Mouse (Mus musculus) left cerebral cortex, postnatal 10 days (tissue): ENCODE results near the gene Cdk16. TPM values are rescaled to one million over a fixed set of nuclear protein-coding genes. Genes with fewer than 3 reads are reported as not detected.
"Not testable (repeated sequence)": the region's sequence is repeated elsewhere in the genome, so short reads cannot be mapped to it uniquely, and the experiment has no call there.

Source experiments
- DNase-seq, 2 experiments: peaks; one replicate each; pipeline ENCODE4 v3.0.0; 2021 to 2022; ENCODE audit warnings: low spot score in 2 of 2, mixed read lengths in 1 of 2; ENCODE audit errors: extremely low spot score in 1 of 2
- intact Hi-C: fragments of 180-260 bp; cut with DNase I; formaldehyde crosslinking; loops from one replicate; pipeline ENCODE4 v1.15.1; 2025
- total RNA-seq, 2 experiments: library from RNA; stranded (reverse); gene quantifications; 2 replicates each; pipeline ENCODE4 v1.2.3; 2021

Cdk16 gene
- total RNA-seq: 100 to 1,000 TPM; 298 to 304 TPM

DNA sequence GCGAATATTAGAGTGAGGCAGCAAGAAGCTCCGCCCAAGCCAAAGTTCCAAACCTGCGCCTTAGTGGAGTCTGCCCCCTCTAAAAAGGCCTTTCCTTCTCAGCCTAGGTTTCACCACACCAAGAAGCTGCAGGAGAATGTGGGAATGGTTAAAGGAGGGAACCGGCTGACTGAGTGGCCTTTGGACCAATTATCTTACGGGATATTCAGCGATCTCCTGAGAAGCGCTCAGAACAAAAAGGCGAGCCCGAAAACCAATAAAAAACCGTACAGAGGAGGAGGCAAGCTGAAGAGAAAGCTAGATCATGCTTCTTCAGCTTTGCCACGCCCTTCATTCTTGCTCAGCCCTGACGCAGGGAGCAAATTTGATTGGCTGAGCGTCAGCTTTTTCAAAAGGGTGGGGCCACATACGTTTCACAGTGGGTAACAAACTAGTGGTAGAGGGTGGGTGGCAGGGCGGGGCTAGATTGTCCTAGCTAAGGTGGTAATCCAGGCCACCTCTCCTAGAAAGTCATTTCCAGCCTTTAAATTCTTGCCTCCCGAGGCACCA is at the start of gene Cdk16:
Gene Cdk16 (plus strand): TSS at position 436 of the 549 bp plus-strand sequence.
- DNase-seq: peak; percentile 86 to 90
- intact Hi-C loops: no loop called here

DNA sequence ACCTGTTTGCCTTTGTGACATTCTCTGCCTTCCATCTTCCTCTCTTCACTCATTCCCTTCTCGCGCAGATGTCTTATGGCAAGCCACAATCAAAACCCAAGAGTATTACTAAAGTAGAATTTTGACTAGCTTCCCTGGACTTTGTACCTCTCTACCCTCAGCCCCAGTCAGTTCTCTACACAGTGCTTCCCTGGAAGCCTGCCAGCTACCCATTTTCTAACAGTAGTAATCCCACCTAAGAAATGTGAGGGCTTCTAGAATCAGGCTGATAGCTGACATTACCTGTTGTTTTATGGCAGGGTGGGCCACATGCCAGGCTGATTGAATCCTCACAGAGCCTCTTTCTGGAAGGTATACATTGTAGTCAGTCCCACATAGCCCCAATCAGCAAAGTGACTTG is 49.6 kb upstream of the Cdk16 start:
- intact Hi-C loops: no loop called here
- no peak for DNase-seq

DNA sequence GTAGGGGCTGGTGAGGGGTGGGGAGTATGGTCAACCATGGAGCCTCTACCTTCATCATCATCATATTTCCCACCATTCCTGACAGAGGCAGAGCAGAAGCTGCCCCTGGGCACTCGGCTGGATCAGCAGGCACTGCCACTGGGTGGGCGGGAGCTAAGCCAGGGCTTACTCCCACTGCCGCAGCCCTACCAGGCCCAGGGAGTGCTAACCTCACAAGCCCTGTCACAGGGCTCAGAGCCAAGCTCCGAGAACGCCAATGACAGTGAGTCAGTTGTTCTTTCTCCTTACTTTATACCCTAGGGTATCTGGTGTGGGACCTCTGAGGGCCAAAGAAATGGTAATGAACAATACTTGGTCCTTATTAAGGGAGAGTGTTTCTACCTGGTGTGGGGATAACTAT is 43.0 kb upstream of the Cdk16 start:
- intact Hi-C loops: no loop called here
- no peak for DNase-seq

DNA sequence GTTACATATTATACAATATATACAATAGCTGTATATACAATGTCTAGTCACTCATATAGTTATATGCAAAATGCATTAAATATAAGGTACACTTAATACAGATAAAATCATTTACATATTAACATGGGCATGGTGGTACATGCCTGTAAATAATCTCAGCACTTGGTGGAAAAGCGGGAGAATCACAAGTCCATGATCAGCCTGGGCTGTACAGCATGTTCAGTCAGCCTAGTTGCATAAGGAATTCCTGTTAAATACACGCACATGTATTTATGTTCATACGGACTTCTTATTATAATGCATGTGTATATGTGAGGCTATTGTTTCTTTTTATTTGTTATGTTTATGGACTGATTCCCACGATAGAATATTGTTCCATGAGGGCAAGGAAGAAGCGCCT is 30.2 kb upstream of the Cdk16 start:
- intact Hi-C loops: no loop called here
- DNase-seq: no peak

- DNase-seq: peak; percentile 79 to 87
- intact Hi-C loops: no loop called here
Observed at GRCm38 (mm10) chrX:20658026-20658652, 29.6 kb upstream of the Cdk16 start, which contains the start of gene Uba1. Gene Uba1, plus strand, starts transcription at chrX:20658326.

- DNase-seq: no peak
- intact Hi-C loops: no loop called here
Observed at GRCm38 (mm10) chrX:20658891-20659406, 28.8 kb upstream of the Cdk16 start.

DNA sequence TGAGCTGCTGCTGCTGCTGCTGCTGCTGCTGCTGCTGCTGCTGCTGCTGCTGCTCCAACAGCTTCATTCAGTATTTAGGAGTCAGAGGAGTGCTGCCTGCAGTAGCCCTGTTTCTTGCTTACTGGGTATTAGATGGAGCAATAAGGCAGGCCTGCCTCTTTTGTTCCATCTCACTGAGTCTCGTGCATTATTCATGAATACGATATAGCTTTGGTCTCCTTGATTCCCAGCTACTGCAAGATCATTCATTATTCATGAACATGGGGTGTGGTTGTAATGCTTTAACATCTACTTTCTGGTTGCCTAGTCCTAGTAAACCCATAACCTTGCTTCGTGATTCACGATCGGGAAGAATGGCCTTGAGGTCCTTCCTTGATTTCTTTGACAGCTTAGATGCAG is 25.4 kb upstream of the Cdk16 start:
- DNase-seq: peak in 1 of 2 experiments; percentile 10
- intact Hi-C loops: loop anchor here (5.0 to 10.0 kb wide), 2 partner anchors 132 to 155 kb away; partner anchors contain the start of gene Araf

GRCm38 (mm10) chrX:20662716-20663443 is 24.9 kb upstream of the Cdk16 start:
- intact Hi-C loops: loop anchor here (5.0 to 10.0 kb wide), 2 partner anchors 132 to 154 kb away; partner anchors contain the start of gene Araf
- DNase-seq: peak; percentile 83 to 90

DNA sequence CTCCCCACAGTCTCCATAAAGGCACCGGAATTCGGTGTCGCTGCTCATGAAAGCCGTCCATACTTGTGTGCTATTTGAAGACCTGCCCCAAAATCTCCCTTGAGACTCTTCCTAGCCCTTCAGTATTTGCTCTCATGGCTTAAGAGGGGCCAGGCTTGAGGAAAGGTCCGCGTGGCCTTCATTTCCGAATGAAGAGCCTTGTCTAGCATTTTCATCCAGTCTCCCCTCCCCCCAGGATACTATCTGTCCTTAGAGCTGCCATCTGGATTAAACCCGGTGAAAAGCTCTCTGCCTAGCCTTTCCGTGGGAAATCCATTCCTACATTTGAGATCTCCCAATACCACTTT is 24.3 kb upstream of the Cdk16 start:
- intact Hi-C loops: loop anchor here (5.0 to 10.0 kb wide), 2 partner anchors 131 to 154 kb away; partner anchors contain the start of gene Araf
- DNase-seq: no peak

DNA sequence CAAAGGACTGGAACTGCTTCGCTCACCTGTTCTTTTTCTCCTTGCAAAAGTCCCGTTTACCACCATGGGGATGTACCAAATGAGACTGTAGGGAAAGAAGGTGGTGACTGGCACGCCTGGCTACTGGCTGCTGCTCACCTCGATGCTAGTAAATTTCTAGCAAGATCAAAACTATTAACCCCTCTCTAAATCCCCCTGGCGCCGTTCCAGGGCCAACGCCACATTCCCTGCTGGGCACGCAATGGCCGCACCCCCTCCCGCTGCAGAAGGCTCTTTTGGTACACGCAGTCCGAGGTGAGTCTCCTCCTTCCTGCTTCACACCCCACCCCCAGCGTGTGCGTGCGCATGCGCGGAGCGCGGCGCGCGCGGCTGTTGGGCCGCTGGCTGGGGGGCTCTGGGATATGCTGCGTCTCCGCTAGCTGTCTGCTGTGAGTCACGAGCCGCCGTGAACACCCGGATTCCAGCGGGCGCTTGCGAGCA is 354 bp downstream of the Cdk16 start:
- peak; percentile 66 to 88 for DNase-seq
- intact Hi-C loops: no loop called here

GRCm38 (mm10) chrX:20688615-20689014 is 861 bp downstream of the Cdk16 start:
- intact Hi-C loops: no loop called here
- DNase-seq: peak; percentile 23 to 83

DNA sequence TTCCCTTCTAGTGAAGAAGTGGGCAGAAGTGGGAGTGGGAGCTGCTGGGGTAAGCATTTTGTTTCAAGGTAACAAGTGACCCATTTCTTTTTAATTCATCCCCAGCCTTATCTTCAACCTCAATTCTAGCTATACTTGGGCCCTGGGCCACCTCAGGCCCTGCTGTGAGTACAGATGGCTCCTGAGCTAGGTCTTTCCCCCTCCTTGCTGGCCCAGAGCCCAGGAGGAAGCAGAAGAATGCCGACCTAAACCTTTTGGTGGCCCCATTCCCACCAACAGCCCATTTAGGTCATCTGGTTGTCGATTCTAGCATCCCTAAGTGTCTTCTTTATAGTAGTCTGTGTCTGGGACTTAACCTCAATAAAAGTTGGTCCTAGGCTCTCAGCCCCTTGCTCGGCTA is 3.8 kb downstream of the Cdk16 start:
- DNase-seq: no peak
- intact Hi-C loops: no loop called here

- no peak for DNase-seq
- intact Hi-C loops: no loop called here
Observed at GRCm38 (mm10) chrX:20692616-20693015, 4.9 kb downstream of the Cdk16 start.

- intact Hi-C loops: no loop called here
- DNase-seq: no peak
Observed at GRCm38 (mm10) chrX:20695842-20696241, 8.1 kb downstream of the Cdk16 start.

DNA sequence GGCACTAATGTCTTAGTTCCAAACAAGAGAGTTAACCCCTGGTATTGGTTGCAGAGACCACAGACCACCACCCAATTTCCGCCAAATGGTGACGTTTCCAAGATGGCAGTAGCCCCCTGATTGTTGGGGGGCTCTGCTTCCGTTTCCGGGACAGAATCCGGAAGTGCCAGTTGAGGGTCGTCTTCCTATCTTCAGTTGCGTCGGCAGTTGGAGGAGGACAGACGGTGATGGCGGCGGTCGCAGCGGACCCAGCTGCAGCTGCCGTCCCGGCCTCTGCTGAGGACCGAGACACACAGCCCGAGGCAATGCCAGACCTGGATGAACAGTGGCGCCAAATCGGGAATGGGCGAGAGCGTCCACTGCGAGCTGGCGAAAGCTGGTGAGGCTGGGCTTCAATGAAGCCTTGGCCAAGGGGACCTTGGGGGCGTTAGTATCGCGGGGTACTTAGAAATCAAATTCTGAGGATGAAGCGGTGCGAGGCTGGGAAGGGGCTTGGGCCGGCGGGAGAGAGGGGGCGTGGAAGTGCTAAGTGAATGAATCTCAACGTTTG is 16.1 kb downstream of the Cdk16 start, which contains the start of gene Usp11:
Gene Usp11 (plus strand): TSS at position 166 of the 550 bp plus-strand sequence.
- intact Hi-C loops: no loop called here
- DNase-seq: peak; percentile 42 to 64

- peak; percentile 69 to 88 for DNase-seq
- intact Hi-C loops: no loop called here
Observed at GRCm38 (mm10) chrX:20704295-20705082, 16.7 kb downstream of the Cdk16 start.

GRCm38 (mm10) chrX:20705083-20705402 is 17.3 kb downstream of the Cdk16 start:
- intact Hi-C loops: no loop called here
- DNase-seq: no peak

GRCm38 (mm10) chrX:20728681-20729080 is 40.9 kb downstream of the Cdk16 start:
- no peak for DNase-seq
- intact Hi-C loops: no loop called here

DNA sequence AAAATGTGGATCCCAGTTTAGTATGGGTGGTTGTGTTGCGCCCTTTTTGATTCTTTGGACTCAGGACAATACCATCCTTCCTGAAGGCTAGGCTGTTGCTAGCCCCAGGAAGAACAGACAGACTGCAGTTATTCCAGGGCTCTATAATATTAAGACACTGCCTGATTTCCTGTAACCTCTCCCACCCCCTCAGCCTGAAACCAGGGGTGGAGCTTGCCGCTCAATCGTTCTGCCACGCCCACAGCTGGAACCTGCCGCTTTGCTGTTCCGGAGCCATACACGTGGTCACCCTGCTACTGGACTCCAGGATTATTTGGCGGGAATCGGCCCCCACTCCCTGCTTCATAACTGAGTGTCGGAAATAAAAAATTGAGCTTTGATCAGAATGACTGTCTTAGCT is 42.3 kb downstream of the Cdk16 start:
- DNase-seq, intact Hi-C loops: not testable (repeated sequence)
